In the genomic region with DNA sequence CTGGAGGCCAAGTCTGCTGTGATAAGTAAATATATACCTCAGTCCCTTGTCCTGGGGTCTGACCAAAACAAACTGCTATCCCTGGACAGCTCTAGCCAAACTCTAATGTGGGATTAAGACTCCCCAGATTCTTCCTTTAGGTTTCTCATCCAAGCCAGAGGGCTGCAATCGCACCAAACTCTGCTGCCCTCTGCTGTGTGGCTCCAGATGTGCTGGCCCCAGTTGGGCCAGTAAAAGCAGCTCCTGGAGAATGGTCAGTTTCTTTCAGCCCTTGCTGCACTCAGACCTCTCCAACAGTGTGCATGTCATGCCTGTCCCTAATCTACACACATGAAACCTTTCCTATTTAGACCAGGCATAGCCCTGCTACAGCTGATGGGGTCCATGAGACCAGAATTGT, we compare ENCODE assay signal across 13 mouse cellular contexts. TPM values are rescaled to one million over a fixed set of nuclear protein-coding genes. Genes with fewer than 3 reads are reported as not detected.
DNase-seq lines count a peak whose midpoint lies in the region; ATAC-seq and TF ChIP-seq lines count a peak whose summit lies in the region.
"Had no signal": no experiment of that assay in that cellular context is flagged by ENCODE, and none has a peak within 500 bp of the region (broad histone marks: within the 10 kb centered on the region; RNA-seq: fewer than 3 reads in every experiment).

No protein-coding gene starts in this region.

- TF ChIP-seq POLR2A in cortical plate, adult 2 months (IDR thresholded peaks at IDR 0.05; ENCODE audit: extremely low read depth, insufficient read depth, low read length) = no peak
- TF ChIP-seq POLR2A in olfactory bulb, adult 2 months (IDR thresholded peaks at IDR 0.05; ENCODE audit: insufficient read depth, low read depth, low read length) = no peak

- peak; percentile 34 to 55 for DNase-seq in heart, postnatal 10 days
- no peak for DNase-seq in heart, adult 8-10 months (ENCODE audit: low spot score)
- no peak for DNase-seq in midbrain, postnatal 0 days (ENCODE audit: low spot score)
- no peak for DNase-seq in limb, embryonic 10.5 days (ENCODE audit: low spot score)
- DNase-seq: cerebellum, adult 9-11 months; left cerebral cortex, postnatal 4 days; right cerebral cortex, postnatal 4 days had no signal

- H3K4me1 ChIP-seq in midbrain, postnatal 0 days (ENCODE audit: insufficient read depth, low read length) = no peaks in the 10 kb centered on the region
- no peaks in the 10 kb centered on the region for H3K4me1 ChIP-seq in midbrain, embryonic 15.5 days
- H3K4me1 ChIP-seq in cortical plate, adult 2 months (ENCODE audit: control insufficient read depth, insufficient read depth, low read length) = peaks cover 2% of the 10 kb centered on the region
- peaks cover 3% of the 10 kb centered on the region; the same call in 1 of the 2 replicates for H3K4me1 ChIP-seq in olfactory bulb, adult 2 months (ENCODE audit: control insufficient read depth, insufficient read depth, low read length)
- H3K4me1 ChIP-seq in limb, embryonic 10.5 days = no peaks in the 10 kb centered on the region

- H3K4me2 ChIP-seq in midbrain, postnatal 0 days (ENCODE audit: low read depth, low read length, poor library complexity, severe bottlenecking) = no peak overlapping the region
- no peak overlapping the region for H3K4me2 ChIP-seq in midbrain, embryonic 15.5 days

- H3K27me3 ChIP-seq in midbrain, postnatal 0 days (ENCODE audit: insufficient read depth, low read length) = no peaks in the 10 kb centered on the region
- H3K27me3 ChIP-seq in midbrain, embryonic 15.5 days (replicated peaks) = no peaks in the 10 kb centered on the region
- H3K27me3 ChIP-seq in limb, embryonic 10.5 days (ENCODE audit: low read depth, poor library complexity, severe bottlenecking) = peaks cover 49% of the 10 kb centered on the region

- H3K4me3 ChIP-seq in midbrain, postnatal 0 days (ENCODE audit: low read depth, low read length) = no peak overlapping the region
- no peak overlapping the region for H3K4me3 ChIP-seq in midbrain, embryonic 15.5 days
- no peak overlapping the region for H3K4me3 ChIP-seq in cortical plate, adult 2 months (ENCODE audit: insufficient read depth, low read length)
- H3K4me3 ChIP-seq in olfactory bulb, adult 2 months (ENCODE audit: insufficient read depth, low read depth, low read length) = no peak overlapping the region
- H3K4me3 ChIP-seq in limb, embryonic 10.5 days = no peak overlapping the region

- intact Hi-C loops in heart, postnatal 10 days (cut with DNase I) = loop anchor here (2.0 kb wide), 2 partner anchors 79 to 107 kb away; no protein-coding TSS in a partner anchor

- no peak overlapping the region for H3K27ac ChIP-seq in midbrain, postnatal 0 days (ENCODE audit: low read depth, low read length)
- no peak overlapping the region for H3K27ac ChIP-seq in midbrain, embryonic 15.5 days
- no peak overlapping the region for H3K27ac ChIP-seq in cortical plate, adult 2 months (ENCODE audit: insufficient read depth, low read length)
- H3K27ac ChIP-seq in olfactory bulb, adult 2 months (ENCODE audit: insufficient read depth, low read depth, low read length) = no peak overlapping the region
- H3K27ac ChIP-seq in limb, embryonic 10.5 days = no peak overlapping the region

- H3K9me3 ChIP-seq in midbrain, postnatal 0 days (ENCODE audit: low read length) = no peaks in the 10 kb centered on the region
- H3K9me3 ChIP-seq in midbrain, embryonic 15.5 days = no peaks in the 10 kb centered on the region
- H3K9me3 ChIP-seq in limb, embryonic 10.5 days (replicated peaks) = no peaks in the 10 kb centered on the region

- TF ChIP-seq CTCF in midbrain, postnatal 0 days (IDR thresholded peaks at IDR 0.05) = peak; percentile 58
- TF ChIP-seq CTCF in cortical plate, adult 2 months (IDR thresholded peaks at IDR 0.05; ENCODE audit: extremely low read depth, insufficient read depth, low read length) = peak; percentile 33; the same call in 1 of the 2 replicates
- TF ChIP-seq CTCF in olfactory bulb, adult 2 months (IDR thresholded peaks at IDR 0.05; ENCODE audit: insufficient read depth, low read depth, low read length) = peak; percentile 24; the same call in 1 of the 2 replicates

- WGBS in midbrain, postnatal 0 days = 44% methylated on average over 1 of the region's 1 CpGs
- WGBS in midbrain, embryonic 15.5 days = 29% methylated on average over 1 of the region's 1 CpGs
- 50% methylated on average over 1 of the region's 1 CpGs for WGBS in olfactory bulb, adult 2 months
- 9% methylated on average over 1 of the region's 1 CpGs for WGBS in limb, embryonic 10.5 days

- ATAC-seq in midbrain, postnatal 0 days (ENCODE audit: low FRiP score) = no peak
- ATAC-seq in midbrain, embryonic 15.5 days (replicated peaks) = no peak
- no peak for ATAC-seq in monocyte, adult 5-6 weeks (replicated peaks; ENCODE audit: insufficient number of reproducible peaks, low FRiP score, low TSS enrichment, poor library complexity, severe bottlenecking)
- ATAC-seq: forebrain, embryonic 16.5 days; inflammation-experienced regulatory T-cells, adult 6 months had no signal

- H3K36me3 ChIP-seq in midbrain, postnatal 0 days (ENCODE audit: insufficient read depth, low read length) = no peaks in the 10 kb centered on the region
- no peaks in the 10 kb centered on the region for H3K36me3 ChIP-seq in midbrain, embryonic 15.5 days (replicated peaks)
- H3K36me3 ChIP-seq in limb, embryonic 10.5 days = no peaks in the 10 kb centered on the region

- H3K9ac ChIP-seq in midbrain, postnatal 0 days (replicated peaks; ENCODE audit: low read length, poor library complexity, severe bottlenecking) = no peak overlapping the region
- no peak overlapping the region for H3K9ac ChIP-seq in midbrain, embryonic 15.5 days

RNA-seq across cellular contexts. Expression of a gene that starts 8.7 kb away (rescaled TPM):
- 1 to 10 TPM; 1.5 to 2.1 TPM for total RNA-seq in heart, postnatal 10 days (2021)
- 1 to 10 TPM; 1.6 to 4.1 (median 2.6) TPM for total RNA-seq in heart, adult 8-10 months (2022)
- total RNA-seq in midbrain, postnatal 0 days (2014; rRNA removed) = 3.3 and 6.3 TPM in 2 replicates
- polyA plus RNA-seq in midbrain, postnatal 0 days (2015; fragmentation: Nextera tagmentation; extraction: Ambion mirVana) = 0.79 and 0.85 TPM in 2 replicates
- 0.65 and 1.2 TPM in 2 replicates for polyA plus RNA-seq in midbrain, embryonic 15.5 days (2015; fragmentation: Nextera tagmentation; extraction: Ambion mirVana)
- polyA plus RNA-seq in cortical plate, adult 2 months (2012; rRNA removed) = 0.28 and 0.54 TPM in 2 replicates
- not detected in 2 replicates for polyA plus RNA-seq in olfactory bulb, adult 2 months (2012; ENCODE audit: insufficient read depth, insufficient read length, low replicate concordance, missing spikeins)
- 0.43 and 2.6 TPM in 2 replicates for polyA plus RNA-seq in limb, embryonic 10.5 days (2016; fragmentation: Nextera tagmentation; extraction: Ambion mirVana)
- not detected in 3 replicates for total RNA-seq in monocyte, adult 5-6 weeks (2017)

RNA-seq across cellular contexts. Expression of a gene that starts 46.4 kb away (rescaled TPM):
- 1 to 10 TPM; 1.3 to 1.4 TPM for total RNA-seq in heart, postnatal 10 days (2021)
- total RNA-seq in heart, adult 8-10 months (2022) = 1 to 10 TPM in 1 of 4 experiments, under 1 TPM in 3; 0.41 to 1.8 (median 0.76) TPM
- total RNA-seq in midbrain, postnatal 0 days (2014; rRNA removed) = 0.22 and 0.76 TPM in 2 replicates
- polyA plus RNA-seq in midbrain, postnatal 0 days (2015; fragmentation: Nextera tagmentation; extraction: Ambion mirVana) = 1.0 and 1.2 TPM in 2 replicates
- 0.83 and 1.2 TPM in 2 replicates for polyA plus RNA-seq in midbrain, embryonic 15.5 days (2015; fragmentation: Nextera tagmentation; extraction: Ambion mirVana)
- 1.6 and 2.3 TPM in 2 replicates for polyA plus RNA-seq in cortical plate, adult 2 months (2012; rRNA removed)
- not detected in 2 replicates for polyA plus RNA-seq in olfactory bulb, adult 2 months (2012; ENCODE audit: insufficient read depth, insufficient read length, low replicate concordance, missing spikeins)
- 0.75 and 0.87 TPM in 2 replicates for polyA plus RNA-seq in limb, embryonic 10.5 days (2016; fragmentation: Nextera tagmentation; extraction: Ambion mirVana)
- total RNA-seq in monocyte, adult 5-6 weeks (2017) = 193 to 270 TPM (median 209 TPM) in 3 replicates

Comparison
In these comparisons a context has a peak if more than half of its experiments do, and no peak if none do; other contexts are left out.
1. DNase-seq: peak in heart, postnatal 10 days (2 of 2); none in heart, adult 8-10 months (single experiment), midbrain, postnatal 0 days (single experiment) and limb, embryonic 10.5 days (single experiment).
2. RNA of a gene that starts 46.4 kb away (polyA plus RNA-seq): not detected in olfactory bulb, adult 2 months; 1.6 to 2.3 TPM in cortical plate, adult 2 months, 0.83 to 1.2 TPM in midbrain, embryonic 15.5 days, 1.0 to 1.2 TPM in midbrain, postnatal 0 days and 0.75 to 0.87 TPM in limb, embryonic 10.5 days; every median in the first group is over 10 times any median in the second.
3. Peak in every context shown above with its lines, with median percentiles within 50 percentile points of each other: CTCF ChIP-seq.